Mouse (Mus musculus) kidney, postnatal 14 days (tissue): Measurements from ENCODE around the gene Gm10318.

Experiments used
- DNase-seq: peaks from one replicate; pipeline ENCODE4 v3.0.0; 2022; ENCODE audit warnings: mixed read lengths

Gm10318 gene

DNA sequence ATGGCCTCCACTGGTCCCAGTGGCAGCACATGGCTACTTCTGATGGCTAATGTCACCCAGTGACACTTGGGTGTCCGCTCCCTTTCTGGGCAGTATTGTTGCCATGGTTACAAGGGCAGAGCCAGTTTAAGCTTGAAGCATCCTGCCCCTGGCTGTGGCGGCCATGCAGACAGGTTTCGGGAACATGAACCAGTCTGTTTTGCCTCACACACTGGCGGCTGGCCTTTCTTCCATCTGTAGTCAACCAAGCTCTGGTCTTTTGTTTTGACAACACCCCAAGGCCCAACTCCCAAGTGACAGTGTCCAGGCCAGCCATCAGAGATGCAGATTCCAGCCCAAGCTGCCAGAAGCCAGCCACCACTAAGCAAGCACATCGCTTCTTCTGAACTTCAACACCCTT lies 42.9 kb downstream of the Gm10318 start:
- no peak for DNase-seq

- no peak for DNase-seq
These were observed 47.5 kb downstream of the Gm10318 start for GRCm38 (mm10) chr10:77900126-77900525.

DNA sequence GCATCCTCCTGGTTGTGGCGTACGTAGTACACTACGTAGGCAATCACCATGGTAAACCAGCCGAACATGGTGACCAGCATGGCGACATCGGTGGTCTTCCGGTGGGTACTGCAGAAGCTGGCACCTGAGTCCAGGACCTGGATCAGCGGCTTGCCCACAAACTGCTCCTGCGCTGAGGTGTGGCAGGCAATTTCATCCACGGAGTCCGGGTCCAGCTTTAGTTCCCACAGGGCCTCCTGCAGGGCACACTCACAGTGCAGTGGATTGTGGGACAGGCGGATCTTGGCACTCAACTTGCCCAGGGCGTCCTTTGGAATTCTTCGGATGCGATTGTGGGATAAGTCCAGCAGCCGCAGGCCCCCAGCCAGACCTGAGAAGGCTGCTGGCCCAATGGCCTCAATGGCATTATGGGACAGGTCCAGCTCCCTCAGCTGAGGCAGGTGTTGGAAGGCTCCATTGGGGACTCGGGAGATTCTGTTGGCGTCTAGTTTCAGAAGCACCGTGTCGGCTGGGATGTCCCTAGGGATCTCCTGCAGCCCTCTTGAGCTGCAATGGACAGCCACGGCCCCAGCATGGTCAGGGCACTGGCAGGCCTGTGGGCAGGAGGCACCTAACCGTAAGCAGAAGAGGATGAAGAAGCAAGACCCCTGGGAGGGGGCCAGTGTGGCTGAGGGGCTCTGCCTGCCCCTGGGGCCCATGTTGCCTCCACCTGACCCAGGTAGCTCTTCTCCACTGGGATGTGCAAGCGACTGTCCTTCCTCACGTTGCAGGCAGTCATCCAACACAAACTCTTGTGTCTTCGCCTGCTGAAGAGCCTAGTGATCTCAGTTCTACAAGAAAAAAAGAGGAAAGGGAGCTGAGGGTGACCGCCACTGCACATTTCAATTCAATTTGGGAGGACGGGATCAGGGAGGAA lies 48.5 kb downstream of the Gm10318 start:
- no peak for DNase-seq

DNA sequence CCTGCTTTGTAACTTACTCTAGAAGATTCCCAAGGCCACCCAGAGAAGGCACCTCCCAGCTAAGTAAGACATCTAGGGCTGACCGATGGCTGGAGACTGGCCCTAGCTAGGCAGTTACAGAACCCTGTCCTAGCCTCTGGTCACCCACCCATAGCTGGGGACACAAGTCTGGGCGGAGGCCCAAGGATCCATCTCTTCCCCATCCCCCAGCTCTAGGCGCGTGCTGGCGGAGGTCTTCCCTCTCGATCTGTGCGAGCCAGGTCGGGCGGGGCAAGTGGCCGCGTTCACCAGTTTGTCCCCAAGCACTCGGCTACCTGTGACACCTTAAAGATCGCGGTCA lies 49.2 kb downstream of the Gm10318 start:
- DNase-seq, result peak; percentile 41

GRCm38 (mm10) chr10:77902211-77902893 lies 49.7 kb downstream of the Gm10318 start, which contains the start of gene Lrrc3:
TSS of gene Lrrc3 (minus strand) at chr10:77902536.
- DNase-seq, result peak; percentile 75

DNA sequence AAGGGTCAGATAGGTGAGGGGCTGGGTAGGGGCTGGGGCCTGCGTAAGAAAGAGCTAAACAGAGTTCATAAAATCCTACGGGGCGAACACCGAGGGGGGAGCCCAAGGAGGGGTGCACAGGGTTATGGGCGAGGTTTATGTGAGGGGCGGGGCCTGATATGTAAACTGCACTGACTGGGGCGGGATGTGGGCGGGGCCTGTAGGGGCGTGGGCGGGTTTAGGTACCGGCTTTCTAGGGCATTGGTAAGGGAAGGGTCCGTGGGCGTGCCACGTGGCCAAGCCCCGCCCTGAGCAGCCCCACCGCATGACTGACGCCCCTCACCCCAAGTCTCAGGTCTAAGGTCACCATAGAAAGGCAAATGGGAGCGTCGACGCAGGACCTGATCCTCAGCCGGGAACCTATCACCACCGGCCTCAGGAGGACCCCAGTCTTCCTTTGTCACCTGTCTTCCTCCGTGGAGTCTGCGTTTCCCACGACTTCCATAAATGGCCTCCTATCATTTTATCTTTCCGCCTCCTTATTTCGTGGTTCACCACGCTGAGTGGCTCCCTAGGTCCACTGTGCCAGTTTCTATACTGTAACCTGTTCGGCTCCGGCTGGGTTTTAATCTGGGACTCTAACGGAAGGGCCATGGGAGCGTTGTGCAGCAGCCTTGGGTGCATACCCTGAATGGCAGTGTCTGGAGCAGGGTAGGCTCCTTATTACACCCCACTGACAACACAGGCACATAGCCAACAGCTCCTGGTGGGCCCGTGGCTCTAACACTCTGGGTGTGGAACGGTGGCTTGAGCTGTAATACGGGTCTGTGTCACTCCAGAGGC lies 50.4 kb downstream of the Gm10318 start:
- peak; percentile 56 for DNase-seq
